Mouse (Mus musculus): ENCODE results near the gene Parp1.

GRCm38 (mm10) chr1:180616762-180617161 is 48.0 kb downstream of the Parp1 start:
- TF ChIP-seq TAL1 (IDR thresholded peaks at IDR 0.05; ENCODE audit: low read length): no peak
- TF ChIP-seq GATA1 (IDR thresholded peaks at IDR 0.05; ENCODE audit: low read length): no peak

Measured in erythroblast, embryonic 14.5 days (primary cell).